Mouse (Mus musculus) C2C12 (cell line): ENCODE results near the gene Macrod1. TPM values are rescaled to one million over a fixed set of nuclear protein-coding genes. Genes with fewer than 3 reads are reported as not detected.

ENCODE experiments used
- H3K27me3 ChIP-seq: one replicate; pipeline ENCODE4 v1.6.1; 2011; ENCODE audit not compliant: control insufficient read depth, insufficient read depth, insufficient read length
- H3K36me3 ChIP-seq: one replicate; pipeline ENCODE4 v1.6.1; 2011; ENCODE audit not compliant: control insufficient read depth, insufficient read depth
- H3K4me3 ChIP-seq: one replicate; pipeline ENCODE4 v1.5.1; 2011; ENCODE audit warnings: mild to moderate bottlenecking, control low read depth; ENCODE audit not compliant: poor library complexity, insufficient read depth, severe bottlenecking
- H3K79me2 ChIP-seq: one replicate; pipeline ENCODE4 v1.6.1; 2011; ENCODE audit not compliant: control insufficient read depth, insufficient read depth
- H3K79me3 ChIP-seq: one replicate; pipeline ENCODE4 v1.6.1; 2011; ENCODE audit warnings: low read depth, control low read depth
- H3ac ChIP-seq: one replicate; pipeline ENCODE3; 2011; ENCODE audit warnings: low read depth; ENCODE audit not compliant: control insufficient read depth, insufficient read length
- CEBPB ChIP-seq: IDR thresholded peaks from one replicate; pipeline ENCODE4 v1.6.1; 2011; ENCODE audit warnings: low read depth, mild to moderate bottlenecking, control low read depth, moderate library complexity
- CTCF ChIP-seq: IDR thresholded peaks from one replicate; pipeline ENCODE4 v1.5.1; 2011; ENCODE audit not compliant: control insufficient read depth, insufficient read depth, insufficient read length
- FOSL1 ChIP-seq: IDR thresholded peaks from one replicate; pipeline ENCODE4 v1.8.0; 2011; ENCODE audit warnings: mild to moderate bottlenecking, low read length; ENCODE audit not compliant: poor library complexity, insufficient read depth, severe bottlenecking
- MAX ChIP-seq: IDR thresholded peaks from one replicate; pipeline ENCODE4 v1.6.1; 2011; ENCODE audit warnings: mild to moderate bottlenecking, control low read depth
- MYOD1 ChIP-seq: IDR thresholded peaks from one replicate; pipeline ENCODE4 v1.6.1; 2011; ENCODE audit warnings: low read depth; ENCODE audit not compliant: control insufficient read depth, insufficient read length
- MYOG ChIP-seq: IDR thresholded peaks from one replicate; pipeline ENCODE4 v1.6.1; 2011; ENCODE audit not compliant: control insufficient read depth, insufficient read length; ENCODE audit errors: extremely low read depth
- USF1 ChIP-seq: IDR thresholded peaks from one replicate; pipeline ENCODE4 v1.6.1; 2011; ENCODE audit warnings: low read depth, mild to moderate bottlenecking, control low read depth, moderate library complexity
- polyA plus RNA-seq: library from polyadenylated mRNA; unstranded; fragments of >200 nt; fragmentation: generic; extraction: Trizol; gene quantifications from one replicate; pipeline ENCODE4 v1.2.1, GENCODE M21; 2012; ENCODE audit warnings: missing spikeins

Gene Macrod1
- polyA plus RNA-seq, 1 experiment: 8.3 TPM

GRCm38 (mm10) chr19:7166200-7166711 lies 109.6 kb downstream of the Macrod1 start:
- no peaks in the 10 kb centered on the region for H3K36me3 ChIP-seq
- H3K4me3 ChIP-seq: no peak overlapping the region
- no peak overlapping the region for H3ac ChIP-seq
- TF ChIP-seq MYOD1 (no peak), MAX (no peak), CTCF (no peak), USF1 (no peak), CEBPB (no peak), MYOG (no peak), FOSL1 (no peak)
- no peaks in the 10 kb centered on the region for H3K79me2 ChIP-seq
- peaks cover 26% of the 10 kb centered on the region for H3K27me3 ChIP-seq
- H3K79me3 ChIP-seq: no peaks in the 10 kb centered on the region

DNA sequence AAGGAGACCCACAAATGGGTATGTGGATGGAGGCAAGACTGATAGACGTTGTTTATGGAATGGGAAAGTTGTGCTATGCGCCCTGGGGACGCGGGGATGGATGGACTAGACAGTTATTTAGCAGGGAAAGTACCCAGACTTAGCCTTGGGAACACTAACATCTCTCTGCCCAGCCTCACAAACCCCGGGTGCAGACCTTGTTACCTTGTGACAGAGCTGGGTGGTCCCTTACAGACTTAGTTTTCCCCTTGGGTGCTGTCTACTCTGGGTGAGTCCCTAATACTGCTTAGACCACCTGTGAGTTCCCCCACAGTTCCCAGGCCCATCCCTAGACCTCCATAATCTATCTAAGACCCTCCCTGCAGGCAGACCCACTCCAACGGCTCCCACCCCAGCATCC lies 110.2 kb downstream of the Macrod1 start:
- H3K79me2 ChIP-seq: no peaks in the 10 kb centered on the region
- H3K79me3 ChIP-seq: no peaks in the 10 kb centered on the region
- H3K36me3 ChIP-seq: no peaks in the 10 kb centered on the region
- peaks cover 26% of the 10 kb centered on the region for H3K27me3 ChIP-seq
- H3K4me3 ChIP-seq: no peak overlapping the region
- TF ChIP-seq MYOG (no peak), CTCF (no peak), MYOD1 (no peak)
- no peak overlapping the region for H3ac ChIP-seq

GRCm38 (mm10) chr19:7168423-7168822 lies 111.8 kb downstream of the Macrod1 start:
- H3ac ChIP-seq: no peak overlapping the region
- TF ChIP-seq CTCF (no peak), MAX (no peak), FOSL1 (no peak), USF1 (no peak), CEBPB (no peak)
- no peaks in the 10 kb centered on the region for H3K79me3 ChIP-seq
- no peaks in the 10 kb centered on the region for H3K79me2 ChIP-seq
- H3K36me3 ChIP-seq: no peaks in the 10 kb centered on the region
- H3K27me3 ChIP-seq: peaks cover 26% of the 10 kb centered on the region
- H3K4me3 ChIP-seq: no peak overlapping the region

- Histone ChIP-seq H3K79me3 (no peaks in the 10 kb centered on the region), H3K36me3 (no peaks in the 10 kb centered on the region), H3K79me2 (no peaks in the 10 kb centered on the region), H3K4me3 (no peak overlapping the region), H3K27me3 (peaks cover 13% of the 10 kb centered on the region), H3ac (no peak overlapping the region)
- TF ChIP-seq MYOD1 (no peak), CEBPB (no peak), USF1 (no peak), CTCF (no peak), MAX (no peak), FOSL1 (no peak), MYOG (no peak)
These were observed 114.3 kb downstream of the Macrod1 start for GRCm38 (mm10) chr19:7170916-7171315.

- Histone ChIP-seq H3ac (no peak overlapping the region), H3K36me3 (no peaks in the 10 kb centered on the region), H3K27me3 (peaks cover 7% of the 10 kb centered on the region), H3K79me3 (no peaks in the 10 kb centered on the region), H3K79me2 (no peaks in the 10 kb centered on the region), H3K4me3 (no peak overlapping the region)
- no peak for TF ChIP-seq USF1
- no peak for TF ChIP-seq FOSL1
- no peak for TF ChIP-seq MYOG
- no peak for TF ChIP-seq CTCF
- no peak for TF ChIP-seq MAX
- TF ChIP-seq CEBPB: no peak
- no peak for TF ChIP-seq MYOD1
These were observed 114.8 kb downstream of the Macrod1 start for GRCm38 (mm10) chr19:7171447-7171846.

DNA sequence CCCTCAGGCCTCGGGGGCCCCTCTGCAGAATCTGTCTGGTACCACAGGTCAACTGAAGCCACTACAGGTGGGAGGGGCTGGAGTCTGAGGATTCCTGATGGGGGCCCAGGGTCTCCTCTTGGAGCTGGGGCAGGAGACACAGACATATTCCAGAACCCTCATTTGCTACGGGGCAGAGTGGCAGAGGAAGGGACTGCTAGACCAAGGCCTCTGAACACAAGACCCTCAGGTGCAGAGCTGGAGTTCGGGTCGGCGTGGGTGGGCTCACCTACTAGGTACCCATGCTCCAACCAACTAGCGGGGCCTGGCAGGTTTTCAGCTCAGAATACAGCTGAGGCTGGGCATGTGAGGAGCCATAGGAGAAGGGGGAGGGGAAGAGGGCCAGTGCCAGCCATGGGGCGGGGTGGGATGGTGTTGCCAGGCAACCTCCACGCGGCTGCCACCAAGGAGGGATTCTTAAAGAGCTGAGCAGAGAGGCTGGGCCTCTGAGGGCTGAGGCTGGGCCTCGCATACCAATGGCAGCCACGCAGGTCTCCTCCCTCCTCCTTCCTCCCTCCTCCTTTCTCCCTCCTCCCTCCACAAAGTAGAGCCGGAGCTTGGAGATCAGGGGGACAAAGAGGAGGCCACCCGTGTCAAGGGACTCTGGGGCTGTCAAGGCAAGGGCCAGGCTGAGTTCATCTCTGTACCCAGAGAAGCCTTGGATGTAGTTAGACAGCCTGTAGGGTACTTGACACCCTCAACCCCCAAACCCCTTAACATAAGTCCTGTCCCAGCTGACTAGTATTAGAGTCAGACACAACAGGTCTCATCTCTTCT lies 115.6 kb downstream of the Macrod1 start:
- Histone ChIP-seq H3ac (no peak overlapping the region), H3K79me2 (no peaks in the 10 kb centered on the region), H3K36me3 (no peaks in the 10 kb centered on the region), H3K4me3 (no peak overlapping the region), H3K27me3 (no peaks in the 10 kb centered on the region), H3K79me3 (no peaks in the 10 kb centered on the region)
- no peak for TF ChIP-seq FOSL1
- no peak for TF ChIP-seq USF1
- no peak for TF ChIP-seq MYOD1
